In genomic region chr13:13572060-13572835, GRCm38 (mm10) we compare ENCODE assay signal across 20 mouse cellular contexts. TPM values are rescaled to one million over a fixed set of nuclear protein-coding genes. Genes with fewer than 3 reads are reported as not detected.
DNase-seq lines count a peak whose midpoint lies in the region; ATAC-seq and TF ChIP-seq lines count a peak whose summit lies in the region.
"Had no signal": no experiment of that assay in that cellular context is flagged by ENCODE, and none has a peak within 500 bp of the region (broad histone marks: within the 10 kb centered on the region; RNA-seq: fewer than 3 reads in every experiment).

No protein-coding gene starts in this region.

- no peak for TF ChIP-seq CTCF in cerebellum, adult 2 months (IDR thresholded peaks at IDR 0.05; ENCODE audit: borderline replicate concordance, insufficient read depth, low read depth, low read length)
- no peak for TF ChIP-seq CTCF in lung, postnatal 0 days (IDR thresholded peaks at IDR 0.05)

- no peak for TF ChIP-seq POLR2A in cerebellum, adult 2 months (IDR thresholded peaks at IDR 0.05; ENCODE audit: borderline replicate concordance, insufficient read depth, low read length)

- 82% methylated on average over 10 of the region's 10 CpGs for WGBS in cerebellum, adult 2 months
- WGBS in lung, postnatal 0 days, result 60% methylated on average over 10 of the region's 10 CpGs
- WGBS in hindbrain, embryonic 14.5 days, result 92% methylated on average over 10 of the region's 10 CpGs

- H3K4me2 ChIP-seq in lung, postnatal 0 days (replicated peaks; ENCODE audit: low read depth, low read length), result no peak overlapping the region
- no peak overlapping the region for H3K4me2 ChIP-seq in hindbrain, embryonic 14.5 days (replicated peaks)
- H3K4me2 ChIP-seq: heart, embryonic 11.5 days; hindbrain, embryonic 13.5 days; limb, embryonic 13.5 days; liver, embryonic 13.5 days had no signal

- H3K9ac ChIP-seq in lung, postnatal 0 days (replicated peaks; ENCODE audit: low read depth), result no peak overlapping the region
- H3K9ac ChIP-seq in hindbrain, embryonic 14.5 days, result no peak overlapping the region
- H3K9ac ChIP-seq: forebrain, postnatal 0 days; hindbrain, embryonic 13.5 days; limb, embryonic 13.5 days; liver, embryonic 13.5 days had no signal

- TF ChIP-seq EP300 in lung, postnatal 0 days (IDR thresholded peaks at IDR 0.05), result no peak

- no peak for DNase-seq in cerebellum, adult 2 months
- DNase-seq in cerebellum, adult 8-10 months, result no peak
- no peak for DNase-seq in lung, postnatal 0 days (ENCODE audit: low spot score)
- no peak for DNase-seq in lung, postnatal 10 days
- DNase-seq in Muller cell, postnatal 12 days (ENCODE audit: inconsistent ontology term), result peak; percentile 65
- peak; percentile 72 for DNase-seq in naive thymus-derived CD4-positive, alpha-beta T cell, adult 2 months (ENCODE audit: low read depth)
- DNase-seq in adrenal gland, postnatal 4 days (ENCODE audit: low spot score in 2 of 2), result no peak
- DNase-seq in hindbrain, embryonic 14.5 days (ENCODE audit: low spot score), result no peak
- DNase-seq: adrenal gland, postnatal 10 days; embryo, embryonic 11 days; forebrain, postnatal 0 days; heart, postnatal 10 days; kidney, postnatal 36 days; liver, embryonic 13.5 days; thymus, postnatal 25 days had no signal

- ATAC-seq in lung, postnatal 0 days, result no peak
- no peak for ATAC-seq in hindbrain, embryonic 14.5 days (ENCODE audit: low FRiP score)
- ATAC-seq: forebrain, postnatal 0 days; intestine, embryonic 16.5 days; midbrain, embryonic 16.5 days had no signal

- no peaks in the 10 kb centered on the region for H3K27me3 ChIP-seq in cerebellum, adult 2 months (ENCODE audit: control insufficient read depth, insufficient read depth, low read length)
- no peaks in the 10 kb centered on the region for H3K27me3 ChIP-seq in lung, postnatal 0 days (replicated peaks; ENCODE audit: insufficient read depth, low read length)
- H3K27me3 ChIP-seq in hindbrain, embryonic 14.5 days (ENCODE audit: control insufficient read depth, insufficient read depth, low read length), result no peaks in the 10 kb centered on the region
- H3K27me3 ChIP-seq: hindbrain, embryonic 13.5 days; limb, embryonic 13.5 days; liver, embryonic 13.5 days had no signal

- peak overlapping the region; percentile 37; the same call in 1 of the 2 replicates for H3K27ac ChIP-seq in cerebellum, adult 2 months (ENCODE audit: insufficient read depth, low read length)
- H3K27ac ChIP-seq in lung, postnatal 0 days (ENCODE audit: low read length), result peak overlapping the region; percentile 20
- H3K27ac ChIP-seq in hindbrain, embryonic 14.5 days, result no peak overlapping the region
- H3K27ac ChIP-seq: hindbrain, embryonic 13.5 days; limb, embryonic 13.5 days; liver, embryonic 13.5 days had no signal

- H3K36me3 ChIP-seq in lung, postnatal 0 days (ENCODE audit: insufficient read depth, low read length), result no peaks in the 10 kb centered on the region
- H3K36me3 ChIP-seq in hindbrain, embryonic 14.5 days (replicated peaks; ENCODE audit: control insufficient read depth, insufficient read depth), result no peaks in the 10 kb centered on the region
- H3K36me3 ChIP-seq: hindbrain, embryonic 13.5 days; limb, embryonic 13.5 days; liver, embryonic 13.5 days had no signal

- H3K4me3 ChIP-seq in cerebellum, adult 2 months (replicated peaks; ENCODE audit: insufficient read depth, low read depth, low read length), result no peak overlapping the region
- no peak overlapping the region for H3K4me3 ChIP-seq in lung, postnatal 0 days (ENCODE audit: low read depth, low read length)
- no peak overlapping the region for H3K4me3 ChIP-seq in hindbrain, embryonic 14.5 days (replicated peaks; ENCODE audit: low read length)
- H3K4me3 ChIP-seq: hindbrain, embryonic 13.5 days; limb, embryonic 13.5 days; liver, embryonic 13.5 days had no signal

- peaks cover 19% of the 10 kb centered on the region for H3K4me1 ChIP-seq in cerebellum, adult 2 months (ENCODE audit: control insufficient read depth, insufficient read depth, low read length)
- peaks cover 22% of the 10 kb centered on the region; the same call in 1 of the 2 replicates for H3K4me1 ChIP-seq in lung, postnatal 0 days (ENCODE audit: insufficient read depth, low read depth, low read length)
- 0 out of 2 replicates have a peak, but pooled peaks cover 15% of the 10 kb centered on the region for H3K4me1 ChIP-seq in hindbrain, embryonic 14.5 days (replicated peaks; ENCODE audit: control insufficient read depth, insufficient read depth, low read length)

- H3K9me3 ChIP-seq in lung, postnatal 0 days (ENCODE audit: low read length), result no peaks in the 10 kb centered on the region
- H3K9me3 ChIP-seq in hindbrain, embryonic 14.5 days (ENCODE audit: control insufficient read depth, low read length), result no peaks in the 10 kb centered on the region
- H3K9me3 ChIP-seq: hindbrain, embryonic 13.5 days; limb, embryonic 13.5 days; liver, embryonic 13.5 days had no signal

RNA-seq across cellular contexts. Expression of gene Lyst, which starts 17.9 kb away (rescaled TPM):
- polyA plus RNA-seq in cerebellum, adult 2 months (2012; rRNA removed), result 14.5 and 19.4 TPM in 2 replicates
- 7.1 and 7.8 TPM in 2 replicates for polyA plus RNA-seq in lung, postnatal 0 days (2015; fragmentation: Nextera tagmentation; extraction: Ambion mirVana)
- 10 to 100 TPM; 35.4 to 35.8 TPM for total RNA-seq in adrenal gland, postnatal 4 days (2021)
- polyA plus RNA-seq in hindbrain, embryonic 14.5 days (2014; fragmentation: Nextera tagmentation; extraction: Ambion mirVana), result 5.0 and 6.3 TPM in 2 replicates

Comparison
In these comparisons a context has a peak if more than half of its experiments do, and no peak if none do; other contexts are left out.
1. DNase-seq: peak in Muller cell, postnatal 12 days (single experiment) and naive thymus-derived CD4-positive, alpha-beta T cell, adult 2 months (single experiment); none in cerebellum, adult 2 months (0 of 2), cerebellum, adult 8-10 months (single experiment), lung, postnatal 0 days (single experiment), lung, postnatal 10 days (single experiment), adrenal gland, postnatal 4 days (0 of 2) and hindbrain, embryonic 14.5 days (single experiment).